Mouse (Mus musculus) bone marrow, adult 2 months (tissue): Measurements from ENCODE around the gene Sh3pxd2a.

Source experiments
- CTCF ChIP-seq: fragments of 200-500 bp; IDR thresholded peaks from 2 replicates; pipeline ENCODE4 v1.5.1; 2011; ENCODE audit warnings: low read length, control low read depth; ENCODE audit not compliant: control insufficient read depth, insufficient read depth
- POLR2A ChIP-seq: fragments of 200-500 bp; IDR thresholded peaks from 2 replicates; pipeline ENCODE4 v1.6.1; 2011; ENCODE audit warnings: low read depth, mild to moderate bottlenecking, control low read depth, low read length, borderline replicate concordance; ENCODE audit not compliant: control insufficient read depth

GRCm38 (mm10) chr19:47458504-47459161, 5.6 kb downstream of the Sh3pxd2a start:
- no peak for TF ChIP-seq POLR2A
- no peak for TF ChIP-seq CTCF
